Mouse (Mus musculus): ENCODE results near the gene Adig.

DNA sequence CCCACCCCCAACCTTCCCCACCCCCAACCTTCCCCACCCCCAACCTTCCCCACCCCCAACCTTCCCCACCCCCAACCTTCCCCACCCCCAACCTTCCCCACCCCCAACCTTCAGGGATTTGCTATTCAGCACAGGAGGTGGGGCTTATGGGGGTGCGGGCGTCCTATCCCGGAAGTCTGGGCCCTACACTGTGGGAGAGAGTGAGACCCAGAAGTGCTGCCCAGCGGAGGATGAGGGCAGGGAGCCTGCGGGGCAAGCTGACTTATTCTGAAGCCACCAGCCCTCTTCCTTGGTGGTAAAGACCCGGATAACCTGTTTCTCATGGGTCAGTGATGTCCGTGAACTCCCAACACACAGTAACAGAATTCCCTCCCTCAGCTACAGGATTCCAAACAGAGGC lies 52.8 kb downstream of the Adig start:
- TF ChIP-seq POLR2A (IDR thresholded peaks at IDR 0.05; ENCODE audit: borderline replicate concordance, extremely low read depth, insufficient read depth, insufficient read length, poor library complexity, severe bottlenecking): no peak
- TF ChIP-seq CTCF (IDR thresholded peaks at IDR 0.05; ENCODE audit: borderline replicate concordance, extremely low read depth, insufficient read depth, insufficient read length): no peak
